Mouse (Mus musculus) adrenal gland, postnatal 4 days (tissue): ENCODE measurements around the gene Kat5. TPM values are rescaled to one million over a fixed set of nuclear protein-coding genes. Genes with fewer than 3 reads are reported as not detected.

ENCODE experiments used
- DNase-seq, 2 experiments: peaks; one replicate each; pipeline ENCODE4 v3.0.0; 2021 to 2022; ENCODE audit warnings: low spot score in 2 of 2, mixed read lengths in 2 of 2
- total RNA-seq, 2 experiments: library from RNA; stranded (reverse); gene quantifications; 2 replicates each; pipeline ENCODE4 v1.2.3; 2021

Kat5 gene
- total RNA-seq, 2 experiments from 2014 or later, result 69.0 to 83.1 TPM

- no peak for DNase-seq
Observed at GRCm38 (mm10) chr19:5572331-5573125, 37.5 kb downstream of the Kat5 start.

GRCm38 (mm10) chr19:5571831-5572230, 38.2 kb downstream of the Kat5 start:
- no peak for DNase-seq

- DNase-seq, result no peak
Observed at GRCm38 (mm10) chr19:5570353-5571246, 39.4 kb downstream of the Kat5 start.

DNA sequence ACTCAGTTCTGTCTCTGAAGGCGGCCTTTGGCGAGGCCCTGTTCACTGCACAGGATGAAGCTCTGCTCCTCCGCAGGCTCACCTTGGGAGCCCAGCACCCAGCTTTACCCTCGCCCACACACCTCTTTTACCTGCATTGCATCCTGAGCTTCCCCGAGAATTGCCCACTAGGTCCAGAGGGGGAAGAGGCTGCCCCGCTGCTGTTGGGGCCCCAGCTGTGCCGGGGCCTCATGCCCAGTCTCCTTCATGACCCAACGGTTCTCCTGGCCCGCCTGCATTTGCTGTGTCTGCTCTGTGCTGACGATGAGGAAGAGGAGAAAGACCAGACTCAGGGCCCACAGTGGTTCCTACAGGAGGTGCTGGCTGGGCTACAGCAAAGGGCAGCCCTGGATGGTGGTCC, 40.5 kb downstream of the Kat5 start:
- DNase-seq, result no peak

DNA sequence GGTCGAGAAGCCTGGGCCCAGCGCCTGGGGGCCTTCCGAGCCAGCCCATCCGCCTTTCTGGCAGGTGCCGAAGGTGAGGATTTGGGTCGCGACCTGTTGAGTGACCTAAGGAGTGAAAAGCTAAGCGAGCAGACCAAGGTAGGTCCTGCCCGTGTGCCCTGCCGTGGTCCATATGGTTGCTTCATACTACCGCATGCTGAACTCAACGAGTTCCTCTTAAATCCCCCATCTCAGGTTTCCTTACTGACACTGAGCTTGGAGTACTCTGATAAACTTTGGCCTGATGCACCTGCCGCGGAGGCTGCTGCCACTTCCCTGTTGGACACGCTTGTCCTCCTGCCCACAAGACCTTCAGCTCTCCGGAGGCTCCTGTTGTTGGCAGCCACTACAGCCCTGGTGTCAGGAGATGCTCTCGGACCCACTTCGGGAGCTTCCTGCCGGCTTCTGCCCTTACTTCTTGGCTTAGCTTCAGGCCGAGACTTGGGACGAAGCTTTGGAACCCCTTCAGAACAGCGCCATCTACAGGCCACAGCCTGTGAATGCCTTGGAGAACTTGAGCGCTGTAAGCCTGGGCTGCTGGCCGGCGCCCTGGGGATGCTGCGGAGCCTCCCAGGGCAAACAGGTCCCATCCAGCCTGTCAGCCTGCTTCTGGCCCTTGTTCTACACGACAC, 41.4 kb downstream of the Kat5 start:
- peak; percentile 54 to 68 for DNase-seq

DNA sequence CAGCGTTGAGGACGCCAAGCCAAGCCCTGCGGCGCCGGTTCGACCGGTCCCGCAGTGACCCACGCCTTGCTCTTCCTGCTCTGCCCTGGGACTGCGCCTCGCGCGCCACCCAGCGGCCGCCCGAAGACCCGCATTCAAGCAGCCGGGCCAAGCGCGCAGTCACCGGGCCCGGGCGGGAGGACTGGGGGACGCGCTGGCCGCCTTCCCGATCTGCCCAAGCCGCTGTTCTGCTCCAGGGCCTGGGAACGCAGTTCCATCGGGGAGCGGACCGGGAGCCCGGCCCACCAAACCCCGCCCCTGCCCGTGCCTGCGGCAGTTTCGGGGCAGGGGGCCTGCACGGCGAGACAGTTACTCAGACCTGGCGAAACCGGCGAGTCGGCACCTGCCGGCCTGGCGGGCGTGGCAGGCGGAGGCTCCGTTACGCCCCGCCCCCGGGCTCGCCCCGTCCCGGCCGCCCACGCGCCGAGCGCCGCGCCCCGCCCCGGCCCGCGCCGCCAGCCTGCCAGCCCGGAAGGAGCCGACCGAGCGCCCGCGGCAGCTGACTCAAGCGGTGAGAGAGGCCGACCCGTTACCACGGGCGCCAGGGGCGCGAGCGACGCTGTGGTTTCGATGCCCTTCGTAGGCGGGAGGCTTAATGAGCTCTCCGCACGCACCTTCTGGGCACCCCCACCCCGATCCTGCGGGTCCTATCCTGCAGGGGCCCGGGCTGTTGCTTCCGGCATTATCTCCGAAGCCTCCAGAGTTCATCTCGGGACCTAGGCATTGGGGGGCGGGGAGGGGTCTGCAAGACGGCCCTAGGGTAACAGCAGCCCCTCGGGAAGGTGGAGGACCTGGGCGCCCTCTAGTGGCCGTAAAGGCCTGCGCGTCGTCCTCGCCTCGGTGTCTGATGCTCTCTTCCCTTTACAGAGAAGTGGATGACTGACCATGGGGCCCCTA, 42.2 kb downstream of the Kat5 start, which contains the start of gene Ap5b1:
Ap5b1 (plus strand) TSS at position 492 of the 936 bp plus-strand sequence.
- DNase-seq, result peak; percentile 77 to 80

GRCm38 (mm10) chr19:5567180-5567533, 42.9 kb downstream of the Kat5 start:
- DNase-seq, result no peak

DNA sequence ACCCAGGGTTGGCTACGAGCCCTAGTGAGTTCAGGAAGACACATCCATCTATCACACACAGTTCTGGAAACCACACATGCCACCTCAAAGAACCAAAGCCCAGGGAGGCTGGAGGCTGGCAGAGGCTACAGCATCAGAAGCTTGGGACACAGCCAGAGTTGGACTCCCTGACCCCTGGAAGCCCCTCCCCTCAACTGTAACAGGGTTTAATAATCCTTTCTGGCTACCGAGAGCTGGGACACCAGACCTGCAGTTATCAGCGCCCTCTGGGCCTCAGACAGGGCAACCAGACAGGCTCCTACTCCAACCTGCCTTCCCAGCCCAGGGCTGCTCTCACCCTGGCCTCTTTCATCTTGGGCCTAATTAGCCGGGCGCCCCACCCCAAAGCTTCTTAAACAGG, 43.7 kb downstream of the Kat5 start:
- no peak for DNase-seq

DNA sequence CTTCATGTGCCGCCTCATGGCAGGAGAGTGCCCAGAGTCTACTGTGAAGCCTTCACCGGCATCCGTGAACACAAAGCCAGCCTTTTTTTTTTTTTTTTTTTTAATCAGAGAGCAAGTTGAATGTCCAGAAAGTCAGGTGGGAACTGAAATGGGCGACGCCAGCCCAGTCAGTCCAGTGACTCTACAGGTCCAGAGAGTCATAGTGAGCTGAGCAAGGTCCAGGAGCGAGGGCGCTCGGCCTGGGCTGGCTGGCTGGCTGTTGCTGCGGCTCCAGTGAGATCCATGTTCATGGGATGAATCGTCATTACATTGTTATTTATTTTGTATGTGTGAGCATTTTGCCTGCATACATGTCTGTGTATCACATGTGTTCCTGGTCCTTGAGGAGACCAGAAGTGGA, 47.3 kb downstream of the Kat5 start:
- no peak for DNase-seq

- no peak for DNase-seq
Observed at GRCm38 (mm10) chr19:5561886-5562285, 48.2 kb downstream of the Kat5 start.

DNA sequence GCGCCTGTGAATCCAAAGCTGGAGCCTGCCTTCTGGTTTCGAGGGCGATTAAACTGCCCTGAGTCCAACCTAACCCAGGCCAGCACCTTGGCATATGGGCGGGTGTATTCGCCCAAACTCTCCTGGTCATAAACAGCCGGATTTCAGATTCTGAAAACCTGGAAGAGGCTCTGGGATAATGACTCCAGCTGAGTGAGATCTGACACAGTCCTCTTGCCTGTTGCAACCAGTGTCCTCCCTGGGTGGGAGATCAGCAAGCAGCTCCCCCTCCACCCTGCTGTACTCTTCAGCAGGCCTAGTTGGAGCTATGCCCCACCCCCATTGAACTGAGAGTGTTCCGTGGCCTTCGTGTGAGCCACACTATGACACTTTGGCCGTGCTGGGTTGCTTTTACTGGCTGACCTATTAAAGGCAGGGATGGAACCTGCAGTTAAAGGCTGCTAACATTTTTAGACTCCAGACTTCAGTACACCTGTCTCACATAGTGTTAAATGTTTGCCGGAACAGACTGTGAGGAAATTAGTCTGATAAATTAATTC, 48.7 kb downstream of the Kat5 start:
- no peak for DNase-seq

GRCm38 (mm10) chr19:5560457-5561041, 49.5 kb downstream of the Kat5 start, which contains the start of gene Ovol1:
Gene Ovol1, minus strand, starts transcription at chr19:5560646.
- DNase-seq, result no peak

GRCm38 (mm10) chr19:5559631-5560456, 50.2 kb downstream of the Kat5 start:
- no peak for DNase-seq

DNA sequence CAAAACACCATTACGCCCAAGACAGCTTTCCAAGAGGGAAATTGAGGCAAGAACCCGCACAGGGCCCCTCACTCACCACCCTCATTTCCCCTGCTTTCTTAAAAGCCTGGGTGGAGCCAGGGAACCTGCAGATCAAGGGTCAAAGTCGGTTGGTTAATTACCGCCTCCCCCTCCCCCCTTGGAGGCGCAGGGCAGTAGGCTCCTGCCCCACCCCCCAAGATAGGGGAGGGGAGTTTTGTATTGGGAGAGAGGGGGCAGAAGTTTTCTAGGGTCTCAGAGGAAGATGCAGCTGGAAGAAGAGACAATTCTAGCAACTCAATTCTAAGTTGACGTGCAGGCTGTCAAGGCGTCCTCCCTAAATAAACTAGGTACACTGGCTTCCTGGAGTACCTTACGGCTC, 50.8 kb downstream of the Kat5 start:
- DNase-seq, result no peak

- DNase-seq, result no peak
Observed at GRCm38 (mm10) chr19:5558770-5559169, 51.3 kb downstream of the Kat5 start.

- no peak for DNase-seq
Observed at GRCm38 (mm10) chr19:5558169-5558568, 51.9 kb downstream of the Kat5 start.

DNA sequence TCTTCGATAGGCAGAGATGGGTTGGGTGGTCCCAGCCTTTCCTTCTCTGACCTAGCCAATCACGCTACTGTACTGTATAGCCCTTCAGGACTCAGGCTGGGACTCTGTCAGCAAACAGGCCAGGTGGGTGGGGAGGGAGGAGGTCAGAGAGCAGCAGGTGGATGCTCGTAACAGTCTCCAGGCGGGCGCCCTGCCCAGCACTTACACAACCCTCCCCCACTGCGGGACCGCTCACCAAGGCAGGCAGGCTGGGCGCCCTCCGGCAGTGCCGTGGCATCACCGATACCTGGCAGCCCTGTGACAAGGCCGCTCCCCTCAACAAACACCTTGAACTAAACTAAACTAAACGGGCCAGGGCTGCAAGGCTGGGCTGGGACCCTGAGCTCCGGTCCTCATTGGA, 55.8 kb downstream of the Kat5 start:
- no peak for DNase-seq

- no peak for DNase-seq
Observed at GRCm38 (mm10) chr19:5553802-5554201, 56.2 kb downstream of the Kat5 start.
